Mouse (Mus musculus) small intestine, adult 2 months (tissue): ENCODE measurements around the gene Agbl5. TPM values are rescaled to one million over a fixed set of nuclear protein-coding genes. Genes with fewer than 3 reads are reported as not detected.

Experiments used
- H3K27ac ChIP-seq: fragments of 200-500 bp; 2 replicates; pipeline ENCODE4 v1.5.1; 2012; ENCODE audit warnings: low read depth, low read length, control low read depth, inconsistent platforms; ENCODE audit not compliant: insufficient read depth
- H3K27me3 ChIP-seq: fragments of 200-500 bp; 2 replicates; pipeline ENCODE4 v1.6.1; 2012; ENCODE audit warnings: mild to moderate bottlenecking, moderate library complexity, low read length, inconsistent platforms; ENCODE audit not compliant: control insufficient read depth, insufficient read depth
- H3K36me3 ChIP-seq: fragments of 200-500 bp; 2 replicates; pipeline ENCODE4 v1.6.1; 2012; ENCODE audit warnings: mild to moderate bottlenecking, low read length, control low read depth, inconsistent platforms; ENCODE audit not compliant: control insufficient read depth, insufficient read depth
- H3K4me1 ChIP-seq: fragments of 200-500 bp; 2 replicates; pipeline ENCODE4 v1.6.1; 2012; ENCODE audit warnings: low read length, inconsistent platforms, mixed read lengths; ENCODE audit not compliant: control insufficient read depth, insufficient read depth, insufficient read length
- H3K4me3 ChIP-seq: fragments of 200-500 bp; 2 replicates; pipeline ENCODE4 v1.5.1; 2012; ENCODE audit warnings: low read depth, mild to moderate bottlenecking, control low read depth, inconsistent platforms, low read length, moderate library complexity
- CTCF ChIP-seq: fragments of 200-500 bp; IDR thresholded peaks from 2 replicates; pipeline ENCODE4 v1.5.1; 2012; ENCODE audit warnings: low read depth, mild to moderate bottlenecking, control low read depth, inconsistent platforms, low read length, moderate library complexity, mixed read lengths; ENCODE audit not compliant: insufficient replicate concordance, insufficient read length; ENCODE audit errors: extremely low read depth
- POLR2A ChIP-seq: fragments of 200-500 bp; IDR thresholded peaks from 2 replicates; pipeline ENCODE4 v1.6.1; 2012; ENCODE audit warnings: low read depth, mild to moderate bottlenecking, control low read depth, inconsistent platforms, low read length, moderate library complexity
- WGBS: fragments of 180-500 bp; shearing (Covaris S2); methylation state at CpG from one replicate; pipeline ENCODE4 v1.1.7; 2018; 5-methylcytosine and 5-hydroxymethylcytosine counted together
- polyA plus RNA-seq: library from polyadenylated mRNA; depleted of rRNA; stranded (reverse); fragments of >200 nt; gene quantifications from 2 replicates; pipeline ENCODE4 v1.2.3, GENCODE M21; 2012

Agbl5 gene
- polyA plus RNA-seq, 1 experiment, result 10.2 TPM

DNA sequence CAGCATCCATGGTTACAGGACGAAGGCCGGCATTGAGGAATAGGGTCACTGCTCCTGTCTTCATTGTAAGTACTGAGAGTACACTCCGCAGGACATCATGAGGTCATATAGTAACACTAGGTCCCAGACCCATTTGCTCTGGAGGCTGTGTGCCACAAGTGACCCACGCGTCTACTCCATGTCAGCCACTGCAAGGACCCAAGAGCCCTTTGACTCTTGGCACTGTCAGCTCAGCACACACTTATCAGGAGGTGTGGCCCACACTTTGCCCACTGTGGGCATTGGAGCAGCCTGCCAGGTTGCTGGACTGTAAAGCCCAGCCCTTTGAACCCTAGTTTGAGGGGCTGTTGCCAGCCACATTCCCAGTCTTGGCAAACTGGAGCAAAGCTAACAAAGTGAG, 36.7 kb downstream of the Agbl5 start:
- 47% methylated on average over 5 of the region's 5 CpGs for WGBS
- H3K4me3 ChIP-seq, result no peak overlapping the region
- peaks cover 42% of the 10 kb centered on the region for H3K4me1 ChIP-seq
- peaks cover 9% of the 10 kb centered on the region for H3K36me3 ChIP-seq
- TF ChIP-seq POLR2A (peak; percentile 55; the same call in 1 of the 2 replicates), CTCF (no peak)
- H3K27me3 ChIP-seq, result no peaks in the 10 kb centered on the region
- H3K27ac ChIP-seq, result peak overlapping the region; percentile 97

DNA sequence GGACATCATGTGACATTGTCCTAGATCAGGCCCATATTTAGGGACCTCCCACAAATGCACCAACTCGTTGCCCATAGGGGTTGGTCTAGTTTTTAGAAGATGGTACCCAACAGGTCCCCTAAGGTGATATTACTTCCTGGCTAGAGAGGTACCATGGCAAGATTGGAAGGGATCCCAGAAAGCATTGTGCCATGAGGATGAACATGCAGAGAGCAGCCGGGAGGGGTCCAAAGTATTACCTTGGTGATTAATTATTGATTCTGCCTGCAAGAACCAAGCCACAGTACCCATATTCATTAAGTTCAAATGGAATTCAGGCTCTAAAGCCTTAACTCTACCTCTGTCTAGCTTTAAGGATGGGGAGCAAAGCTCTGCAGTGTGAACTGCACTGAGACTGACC, 37.6 kb downstream of the Agbl5 start:
- peaks cover 38% of the 10 kb centered on the region for H3K4me1 ChIP-seq
- WGBS, result 21% methylated on average over 2 of the region's 2 CpGs
- no peaks in the 10 kb centered on the region for H3K27me3 ChIP-seq
- no peak overlapping the region for H3K4me3 ChIP-seq
- H3K27ac ChIP-seq, result peak overlapping the region; percentile 85
- TF ChIP-seq POLR2A (no peak), CTCF (no peak)
- H3K36me3 ChIP-seq, result peaks cover 13% of the 10 kb centered on the region

DNA sequence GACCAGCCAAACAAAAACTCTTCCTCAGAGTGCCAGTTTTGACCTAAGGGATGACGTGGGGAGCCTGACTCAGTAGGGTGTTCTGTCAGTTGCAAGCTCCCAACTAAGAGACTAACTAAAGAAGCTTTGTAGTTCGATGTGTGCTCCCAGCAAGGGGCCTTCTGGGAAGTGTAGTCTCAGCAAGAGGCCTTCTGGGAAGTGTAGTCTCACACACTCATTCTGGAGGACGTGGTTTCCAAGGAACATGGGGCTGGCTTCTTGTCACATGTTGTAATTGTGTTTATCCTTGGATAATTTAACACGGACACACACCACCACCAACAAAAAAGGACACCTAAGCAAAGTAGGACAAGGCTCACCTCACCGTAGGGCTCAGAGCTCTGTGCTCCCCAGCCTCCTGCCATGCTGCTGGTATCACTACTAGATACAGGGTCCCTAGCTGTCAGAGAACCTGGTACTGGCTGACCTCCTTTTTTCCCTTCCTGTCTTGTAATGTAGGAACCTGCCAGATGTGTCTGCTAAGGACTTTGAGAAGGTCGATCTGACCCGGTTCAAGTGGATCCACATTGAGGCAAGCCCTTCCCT, 39.5 kb downstream of the Agbl5 start:
- no peaks in the 10 kb centered on the region for H3K27me3 ChIP-seq
- H3K4me3 ChIP-seq, result no peak overlapping the region
- 40% methylated on average over 7 of the region's 7 CpGs for WGBS
- peaks cover 38% of the 10 kb centered on the region for H3K4me1 ChIP-seq
- peak overlapping the region; percentile 62 for H3K27ac ChIP-seq
- TF ChIP-seq CTCF, result no peak
- TF ChIP-seq POLR2A, result no peak
- peaks cover 20% of the 10 kb centered on the region for H3K36me3 ChIP-seq

DNA sequence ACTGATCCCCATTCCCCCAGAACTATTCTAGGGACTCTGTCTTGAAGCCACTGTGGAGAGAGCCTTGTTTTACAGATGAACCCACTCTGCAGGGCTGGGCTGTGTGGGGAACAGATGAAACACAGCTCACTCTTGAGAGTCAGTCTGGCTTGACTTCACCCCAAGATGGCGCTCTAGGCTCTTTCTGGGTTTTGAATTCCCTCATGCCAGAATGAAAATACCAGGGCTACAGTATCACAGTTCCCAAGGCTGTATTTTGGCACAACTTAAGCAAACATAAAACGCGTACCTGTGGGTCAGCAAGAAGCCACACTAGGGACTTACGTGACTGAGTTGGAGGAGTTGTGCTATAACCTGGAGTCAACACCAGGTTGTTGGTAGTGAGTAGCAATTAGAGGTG, 41.6 kb downstream of the Agbl5 start:
- Histone ChIP-seq H3K27ac (no peak overlapping the region), H3K4me1 (peaks cover 23% of the 10 kb centered on the region), H3K4me3 (no peak overlapping the region), H3K36me3 (peaks cover 32% of the 10 kb centered on the region), H3K27me3 (no peaks in the 10 kb centered on the region)
- 23% methylated on average over 4 of the region's 4 CpGs for WGBS
- TF ChIP-seq CTCF (peak; percentile 49; the same call in 1 of the 2 replicates), POLR2A (no peak)

DNA sequence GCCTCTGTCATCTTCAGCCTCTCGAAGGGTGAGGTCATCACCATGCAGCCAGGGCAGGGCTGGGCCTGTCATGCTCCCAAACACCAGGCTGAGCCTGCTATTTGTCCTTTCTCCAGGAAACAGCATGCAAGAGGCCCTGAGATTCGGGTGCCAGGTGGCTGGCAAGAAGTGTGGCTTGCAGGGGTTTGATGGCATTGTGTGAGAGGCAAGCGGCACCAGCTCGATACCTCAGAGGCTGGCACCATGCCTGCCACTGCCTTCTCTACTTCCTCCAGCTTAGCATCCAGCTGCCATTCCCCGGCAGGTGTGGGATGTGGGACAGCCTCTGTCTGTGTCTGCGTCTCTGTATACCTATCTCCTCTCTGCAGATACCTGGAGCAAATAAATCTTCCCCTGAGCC, 42.4 kb downstream of the Agbl5 start:
- TF ChIP-seq POLR2A, result no peak
- TF ChIP-seq CTCF, result no peak
- Histone ChIP-seq H3K4me1 (peaks cover 21% of the 10 kb centered on the region), H3K27me3 (no peaks in the 10 kb centered on the region), H3K4me3 (no peak overlapping the region), H3K36me3 (peaks cover 32% of the 10 kb centered on the region), H3K27ac (no peak overlapping the region)
- WGBS, result 36% methylated on average over 6 of the region's 6 CpGs

DNA sequence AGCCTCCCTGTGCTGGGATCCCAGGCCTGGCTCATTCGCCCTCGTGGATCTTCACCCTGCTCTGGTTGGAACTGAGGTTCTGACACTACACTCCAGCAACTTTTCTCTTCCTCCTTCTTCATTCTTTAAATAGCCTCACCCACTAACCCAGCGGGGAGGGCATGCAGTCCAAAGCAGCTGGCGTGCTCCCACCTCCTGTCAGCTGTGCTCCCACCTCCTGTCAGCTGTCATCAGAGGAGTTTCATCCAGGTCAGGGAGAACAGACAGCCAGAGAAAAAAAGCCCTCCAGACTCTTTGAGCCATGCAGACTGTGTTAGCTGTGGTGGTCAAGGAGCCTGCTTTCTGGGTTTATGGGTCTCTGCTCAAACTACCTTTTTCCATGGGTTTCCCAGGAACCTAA, 42.9 kb downstream of the Agbl5 start:
- H3K4me3 ChIP-seq, result no peak overlapping the region
- no peak overlapping the region for H3K27ac ChIP-seq
- peaks cover 31% of the 10 kb centered on the region for H3K36me3 ChIP-seq
- no peaks in the 10 kb centered on the region for H3K27me3 ChIP-seq
- no peak for TF ChIP-seq POLR2A
- no peak for TF ChIP-seq CTCF
- H3K4me1 ChIP-seq, result peaks cover 16% of the 10 kb centered on the region
- 77% methylated on average over 4 of the region's 4 CpGs for WGBS

DNA sequence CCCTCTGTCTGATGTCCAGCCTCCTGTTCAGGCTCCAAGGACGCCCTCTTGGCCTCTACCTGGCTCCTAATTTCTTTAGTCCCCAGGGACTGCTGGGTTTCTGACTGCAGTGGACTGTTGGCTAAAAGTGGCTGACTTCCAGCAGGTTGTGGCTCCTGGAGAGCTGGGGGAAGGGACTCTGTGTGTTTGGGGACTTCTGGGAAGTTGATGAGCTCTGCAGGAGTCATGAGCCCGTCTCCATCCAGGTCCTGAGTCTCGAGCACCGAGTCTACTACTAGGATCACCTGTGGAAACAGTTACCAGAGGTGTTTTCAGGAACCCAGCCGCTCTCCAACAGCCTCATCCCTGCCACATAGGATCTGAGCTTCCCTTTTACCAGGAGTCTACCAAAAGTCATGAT, 45.2 kb downstream of the Agbl5 start:
- Histone ChIP-seq H3K36me3 (peaks cover 25% of the 10 kb centered on the region), H3K4me1 (no peaks in the 10 kb centered on the region; the same call in 1 of the 2 replicates), H3K4me3 (no peak overlapping the region), H3K27ac (no peak overlapping the region), H3K27me3 (no peaks in the 10 kb centered on the region)
- TF ChIP-seq CTCF (no peak), POLR2A (no peak)
- 83% methylated on average over 5 of the region's 5 CpGs for WGBS
